Mouse (Mus musculus) spleen, adult 12 weeks (tissue): Measurements from ENCODE around the gene Dlg5.

Experiments used
- DNase-seq: peaks from one replicate; pipeline ENCODE4 v3.0.0; 2022; ENCODE audit warnings: low spot score

The Dlg5 gene

DNA sequence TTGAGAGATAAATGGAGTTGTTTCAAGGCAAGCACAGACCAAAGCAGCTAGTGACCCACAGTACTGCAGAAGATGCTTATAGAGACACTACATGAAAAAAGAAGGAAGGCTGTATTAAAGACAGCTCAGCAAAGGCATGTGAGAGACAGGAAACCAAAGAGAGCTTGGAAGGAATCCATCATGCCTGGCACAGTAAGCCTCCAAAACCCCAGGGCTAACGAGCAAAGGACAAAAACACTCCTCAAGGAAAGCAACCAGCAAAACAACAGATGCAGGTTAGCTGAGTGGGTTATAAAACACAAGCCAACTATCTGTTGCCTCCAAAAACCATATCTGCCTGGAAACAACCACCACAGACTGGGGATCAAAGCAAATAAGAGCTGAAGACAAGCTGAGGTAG lies 121.5 kb downstream of the Dlg5 start:
- DNase-seq: no peak

DNA sequence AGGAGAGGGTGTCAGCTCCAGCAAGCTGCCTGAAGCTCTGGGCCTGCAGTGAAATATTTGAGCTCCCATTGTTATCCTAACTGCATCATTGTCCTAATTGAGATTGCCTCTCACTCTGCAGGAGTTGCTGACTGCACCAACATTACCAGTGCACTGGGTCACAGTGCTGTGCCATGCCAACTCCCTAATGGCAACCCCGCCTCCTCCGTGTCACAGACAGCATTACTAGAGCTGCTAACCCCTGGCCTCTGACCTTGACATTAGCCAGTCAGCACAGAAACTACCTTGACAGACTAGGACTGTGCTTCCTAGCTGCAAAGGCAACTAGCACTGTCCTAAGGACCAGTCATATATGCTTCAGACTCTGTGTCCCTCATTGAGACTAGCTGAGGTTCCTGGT lies 139.0 kb downstream of the Dlg5 start:
- no peak for DNase-seq

DNA sequence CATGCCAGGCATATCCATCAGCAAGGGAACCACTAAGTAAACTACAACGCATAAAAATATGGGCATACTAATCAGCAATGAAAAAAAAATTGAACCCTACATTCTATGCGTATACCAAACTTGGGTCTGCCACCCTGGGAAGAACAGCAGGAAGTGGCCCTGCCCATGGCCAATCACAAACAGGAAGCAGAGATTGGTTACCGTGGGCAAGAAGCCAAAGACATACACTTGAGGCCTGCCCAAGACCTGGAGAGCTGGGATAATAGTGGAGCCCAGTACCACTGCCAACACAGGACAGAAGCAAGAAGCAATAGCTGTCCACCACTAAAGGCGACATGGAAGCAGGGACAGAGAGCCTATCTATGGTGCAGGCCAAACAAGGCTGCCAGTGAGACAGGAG lies 146.9 kb downstream of the Dlg5 start:
- no peak for DNase-seq

DNA sequence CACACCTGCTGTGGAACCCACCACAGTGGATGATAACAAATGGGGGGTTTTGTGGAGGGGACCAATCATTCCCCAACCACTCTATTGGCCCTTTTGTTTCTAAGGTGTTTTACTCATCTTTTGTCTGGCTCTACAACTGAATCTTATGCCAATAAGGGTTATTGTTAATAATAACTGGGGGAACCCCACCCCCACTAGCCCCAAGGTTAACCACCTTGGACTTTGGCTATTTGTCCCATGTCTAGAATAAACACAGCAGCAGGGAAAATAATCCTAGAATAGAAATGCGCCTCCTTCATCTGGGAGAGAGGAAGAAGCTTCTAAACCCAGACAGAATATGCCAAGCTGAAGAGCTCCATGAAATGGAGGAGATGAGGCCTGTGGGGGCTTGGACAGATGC lies 151.1 kb downstream of the Dlg5 start:
- no peak for DNase-seq

DNA sequence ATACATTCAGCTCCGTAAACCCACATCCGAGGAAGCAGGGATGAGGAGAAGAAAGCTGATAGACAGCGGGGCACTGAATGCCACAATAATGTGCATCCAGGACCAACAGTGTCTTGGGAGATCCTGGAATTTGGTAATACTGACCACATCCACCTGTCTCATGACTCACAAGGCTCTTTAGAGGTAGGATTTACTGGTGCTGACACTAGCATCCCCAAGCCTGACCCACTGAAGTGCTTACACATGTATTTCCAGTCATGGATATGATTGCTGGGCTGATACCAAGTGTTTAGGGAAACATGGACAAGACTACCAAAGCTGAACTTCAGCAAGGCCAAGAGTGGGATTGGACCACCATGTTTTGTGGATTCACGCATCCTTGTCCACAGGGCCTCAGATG lies 152.5 kb downstream of the Dlg5 start:
- DNase-seq: no peak

DNA sequence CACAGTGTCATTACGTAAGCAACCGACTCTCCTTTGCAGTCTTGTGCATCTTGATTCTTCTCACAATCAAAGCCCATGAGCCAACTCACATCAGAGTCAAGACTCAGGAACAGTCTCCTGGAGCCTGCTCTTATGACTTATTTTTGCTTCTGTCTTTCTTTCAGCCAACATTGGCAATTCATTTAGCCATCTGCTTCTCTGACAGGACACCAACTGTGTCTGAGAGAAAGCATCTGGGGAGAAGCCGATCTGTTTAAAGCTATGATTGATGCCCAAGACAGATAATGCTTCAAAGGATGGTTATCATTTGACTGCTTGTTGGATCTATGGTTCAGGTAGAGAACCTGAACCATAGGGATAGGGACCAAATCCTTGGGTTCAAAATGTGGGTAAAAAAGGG lies 153.3 kb downstream of the Dlg5 start:
- no peak for DNase-seq

DNA sequence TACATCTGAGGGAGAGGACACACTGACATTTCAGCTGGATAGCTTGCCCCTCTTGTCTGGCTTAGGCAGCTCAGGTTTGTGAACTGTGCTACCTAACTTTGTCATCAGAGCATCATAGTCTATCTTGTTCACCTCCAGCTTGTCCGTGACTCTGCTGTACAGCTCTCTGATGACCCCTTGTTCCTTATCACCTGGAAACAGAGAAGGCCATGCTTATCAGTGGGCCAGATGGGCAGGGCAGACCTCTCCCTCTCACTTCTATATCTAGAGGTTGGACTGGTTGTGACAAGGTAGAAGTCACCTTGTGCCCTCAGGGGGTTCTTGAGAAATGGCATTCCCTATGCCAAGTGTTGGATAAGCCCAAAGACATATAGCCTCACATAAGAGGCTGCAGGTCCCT lies 154.9 kb downstream of the Dlg5 start:
- DNase-seq: no peak

DNA sequence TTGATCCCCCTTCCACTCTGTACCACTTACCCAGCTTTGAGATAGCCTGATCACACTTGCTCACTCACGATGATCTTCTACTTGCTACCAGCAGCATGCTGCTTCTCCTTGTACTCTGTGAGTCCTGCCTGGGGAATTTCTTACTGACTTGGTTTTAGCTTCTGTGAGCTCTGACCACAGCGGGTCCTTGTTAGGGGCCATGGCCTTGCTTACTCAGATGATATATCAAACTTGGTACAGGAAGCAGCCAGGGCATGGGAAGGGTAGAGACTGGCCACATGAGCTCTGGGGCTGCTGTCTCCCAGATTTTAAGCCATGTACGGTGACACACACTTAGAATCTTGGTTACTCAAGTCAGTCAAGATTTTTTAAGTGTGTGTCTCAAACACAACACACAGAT lies 156.5 kb downstream of the Dlg5 start:
- no peak for DNase-seq

DNA sequence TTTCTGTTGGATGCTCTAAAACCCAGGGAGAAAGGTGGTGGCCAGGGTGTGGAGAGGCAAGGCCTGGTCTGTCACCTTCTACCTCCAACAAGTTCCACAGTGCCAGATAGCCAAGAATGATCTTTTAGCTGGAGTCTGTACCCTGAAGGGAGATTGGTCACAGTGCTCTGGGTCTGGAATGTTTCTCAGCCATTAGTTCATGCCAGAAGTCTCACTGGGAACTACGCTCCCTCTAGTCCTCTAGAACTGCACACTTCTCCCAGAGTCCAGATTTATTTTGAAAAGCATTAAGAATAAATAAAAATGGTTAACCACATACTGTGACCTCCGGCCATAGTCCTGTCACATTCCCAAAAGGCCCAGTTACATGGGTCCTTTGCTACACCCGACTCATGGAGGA lies 158.3 kb downstream of the Dlg5 start:
- DNase-seq: no peak

DNA sequence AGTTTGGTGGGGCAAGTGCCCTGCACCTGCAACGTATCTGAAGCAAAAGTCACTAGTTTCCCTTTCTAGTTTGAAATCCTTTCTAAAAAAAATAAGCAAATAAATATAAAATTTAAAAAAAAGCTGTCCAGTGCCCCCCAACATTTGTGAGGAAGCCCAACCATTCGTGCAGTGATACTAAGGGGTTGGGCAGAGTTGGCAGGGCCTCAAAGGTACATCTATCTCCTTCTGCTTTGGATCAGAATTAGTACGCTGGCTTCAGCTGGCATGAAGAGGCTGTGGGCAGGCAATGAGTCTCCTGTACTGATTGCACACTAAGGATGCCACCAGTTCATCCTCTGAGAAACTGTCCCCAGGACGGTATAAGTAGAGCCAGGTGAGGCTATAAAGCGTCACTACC lies 159.2 kb downstream of the Dlg5 start:
- DNase-seq: no peak
